Mouse (Mus musculus): ENCODE data around the gene Plau.

Gene Plau

GRCm38 (mm10) chr14:20836171-20836904, at the start of gene Plau:
Gene Plau (plus strand): TSS chr14:20836660.
- DNase-seq (ENCODE audit: extremely low spot score, low spot score) = peak; percentile 77

- DNase-seq (ENCODE audit: extremely low spot score, low spot score) = no peak
Observed at GRCm38 (mm10) chr14:20788151-20788550, 48.3 kb upstream of the Plau start.

- DNase-seq (ENCODE audit: extremely low spot score, low spot score) = no peak
Observed at GRCm38 (mm10) chr14:20789593-20789992, 46.9 kb upstream of the Plau start.

- DNase-seq (ENCODE audit: extremely low spot score, low spot score) = no peak
Observed at GRCm38 (mm10) chr14:20790445-20790844, 46.0 kb upstream of the Plau start.

GRCm38 (mm10) chr14:20790996-20791395, 45.5 kb upstream of the Plau start:
- DNase-seq (ENCODE audit: extremely low spot score, low spot score) = no peak

- no peak for DNase-seq (ENCODE audit: extremely low spot score, low spot score)
Observed at GRCm38 (mm10) chr14:20791511-20792242, 44.8 kb upstream of the Plau start.

- DNase-seq (ENCODE audit: extremely low spot score, low spot score) = no peak
Observed at GRCm38 (mm10) chr14:20792243-20792921, 44.1 kb upstream of the Plau start.

GRCm38 (mm10) chr14:20792922-20793757, 43.3 kb upstream of the Plau start:
- DNase-seq (ENCODE audit: extremely low spot score, low spot score) = peak; percentile 69

GRCm38 (mm10) chr14:20793758-20794531, 42.5 kb upstream of the Plau start, which contains the start of gene Camk2g:
Gene Camk2g (minus strand): TSS chr14:20794088.
- peak; percentile 84 for DNase-seq (ENCODE audit: extremely low spot score, low spot score)

- DNase-seq (ENCODE audit: extremely low spot score, low spot score) = no peak
Observed at GRCm38 (mm10) chr14:20794589-20794988, 41.9 kb upstream of the Plau start.

GRCm38 (mm10) chr14:20795423-20796152, 40.9 kb upstream of the Plau start:
- DNase-seq (ENCODE audit: extremely low spot score, low spot score) = no peak

GRCm38 (mm10) chr14:20796170-20796569, 40.3 kb upstream of the Plau start:
- DNase-seq (ENCODE audit: extremely low spot score, low spot score) = no peak

- DNase-seq (ENCODE audit: extremely low spot score, low spot score) = no peak
Observed at GRCm38 (mm10) chr14:20796643-20797042, 39.8 kb upstream of the Plau start.

- DNase-seq (ENCODE audit: extremely low spot score, low spot score) = no peak
Observed at GRCm38 (mm10) chr14:20798300-20798699, 38.2 kb upstream of the Plau start.

GRCm38 (mm10) chr14:20798761-20799160, 37.7 kb upstream of the Plau start:
- DNase-seq (ENCODE audit: extremely low spot score, low spot score) = peak; percentile 81

- no peak for DNase-seq (ENCODE audit: extremely low spot score, low spot score)
Observed at GRCm38 (mm10) chr14:20802926-20803605, 33.4 kb upstream of the Plau start.

- DNase-seq (ENCODE audit: extremely low spot score, low spot score) = peak; percentile 79
Observed at GRCm38 (mm10) chr14:20803606-20803938, 32.9 kb upstream of the Plau start.

GRCm38 (mm10) chr14:20804481-20804880, 32.0 kb upstream of the Plau start:
- no peak for DNase-seq (ENCODE audit: extremely low spot score, low spot score)

GRCm38 (mm10) chr14:20804964-20805672, 31.3 kb upstream of the Plau start:
- DNase-seq (ENCODE audit: extremely low spot score, low spot score) = no peak
